Mouse (Mus musculus) testis, adult 2 months (tissue): ENCODE measurements around the gene Rbms3.

Experiments used
- CTCF ChIP-seq: fragments of 200-500 bp; IDR thresholded peaks from 2 replicates; pipeline ENCODE4 v1.5.1; 2012; ENCODE audit warnings: low read depth, mild to moderate bottlenecking, inconsistent platforms, low read length, moderate library complexity; ENCODE audit not compliant: control insufficient read depth, insufficient read depth, insufficient replicate concordance
- POLR2A ChIP-seq: fragments of 200-500 bp; IDR thresholded peaks from 2 replicates; pipeline ENCODE4 v1.6.1; 2012; ENCODE audit warnings: low read depth, mild to moderate bottlenecking, inconsistent platforms, low read length, moderate library complexity; ENCODE audit not compliant: control insufficient read depth

GRCm38 (mm10) chr9:116618886-116619285 lies 1010.8 kb downstream of the Rbms3 start:
- no peak for TF ChIP-seq POLR2A
- no peak for TF ChIP-seq CTCF
